Mouse (Mus musculus) layer of hippocampus, adult 8-10 months (tissue): Measurements from ENCODE around the gene Sobp. TPM values are rescaled to one million over a fixed set of nuclear protein-coding genes. Genes with fewer than 3 reads are reported as not detected.

ENCODE experiments used
- DNase-seq, 2 experiments: peaks; one replicate each; pipeline ENCODE4 v3.0.0; 2022; ENCODE audit warnings: low spot score in 2 of 2
- total RNA-seq, 4 experiments: library from RNA; stranded (reverse); gene quantifications; 2 replicates each; pipeline ENCODE4 v1.2.4; 2022

The Sobp gene
- total RNA-seq, 4 experiments from 2014 or later: 70.2 to 79.5 (median 72.3) TPM

GRCm38 (mm10) chr10:42953601-42954000, 220.7 kb downstream of the Sobp start:
- no peak for DNase-seq

Other genes with a start within 250 kb of the Sobp start
- gene 9030612E09Rik, start 174 bp upstream of the Sobp start, total RNA-seq: 1 to 10 TPM; 1.5 to 2.0 (median 1.7) TPM
- 10 to 100 TPM; 17.4 to 21.2 (median 18.2) TPM for gene Pdss2, start 47.0 kb upstream of the Sobp start, total RNA-seq